Mouse (Mus musculus): ENCODE measurements at regions not wholly inside any gene's neighbourhood (a gene's known extent, or its start where the extent isn't known, plus 50 kb on each side); places are given as distances from the start of the nearest gene placed in this dataset.

GRCm38 (mm10) chr15:96873126-96873525 lies 173.6 kb upstream of the Slc38a2 start:
- 44% methylated on average over 4 of the region's 4 CpGs for WGBS
- no peak overlapping the region for H3K4me3 ChIP-seq (ENCODE audit: low read depth, low read length)
- peak overlapping the region; percentile 35; the same call in 1 of the 2 replicates for H3K4me2 ChIP-seq
- no peak overlapping the region for H3K9ac ChIP-seq
- no peak for DNase-seq
- TF ChIP-seq CTCF (IDR thresholded peaks at IDR 0.05; ENCODE audit: low read depth) = no peak
- no peaks in the 10 kb centered on the region for H3K27me3 ChIP-seq (ENCODE audit: insufficient read depth, low read length)
- H3K9me3 ChIP-seq (ENCODE audit: low read depth, low read length) = no peaks in the 10 kb centered on the region
- H3K4me1 ChIP-seq (ENCODE audit: insufficient read depth) = peaks cover 17% of the 10 kb centered on the region; the same call in 1 of the 2 replicates
- peak overlapping the region; percentile 89 for H3K27ac ChIP-seq (ENCODE audit: low read depth)
- no peaks in the 10 kb centered on the region for H3K36me3 ChIP-seq (ENCODE audit: insufficient read depth)
- no peak for ATAC-seq (ENCODE audit: insufficient read depth)

GRCm38 (mm10) chr15:96867701-96868100 lies 168.2 kb upstream of the Slc38a2 start:
- 66% methylated on average over 7 of the region's 7 CpGs for WGBS
- Histone ChIP-seq H3K27me3 (ENCODE audit: insufficient read depth, low read length) (no peaks in the 10 kb centered on the region), H3K4me2 (no peak overlapping the region), H3K4me3 (ENCODE audit: low read depth, low read length) (no peak overlapping the region), H3K36me3 (ENCODE audit: insufficient read depth) (no peaks in the 10 kb centered on the region), H3K9me3 (ENCODE audit: low read depth, low read length) (no peaks in the 10 kb centered on the region), H3K9ac (no peak overlapping the region), H3K27ac (ENCODE audit: low read depth) (no peak overlapping the region), H3K4me1 (ENCODE audit: insufficient read depth) (no peaks in the 10 kb centered on the region)
- ATAC-seq (ENCODE audit: insufficient read depth) (no peak), DNase-seq (no peak)
- no peak for TF ChIP-seq CTCF (IDR thresholded peaks at IDR 0.05; ENCODE audit: low read depth)

- ATAC-seq (ENCODE audit: insufficient read depth) (no peak), DNase-seq (no peak)
- H3K9me3 ChIP-seq (ENCODE audit: low read depth, low read length) = no peaks in the 10 kb centered on the region
- no peaks in the 10 kb centered on the region for H3K27me3 ChIP-seq (ENCODE audit: insufficient read depth, low read length)
- no peak overlapping the region for H3K9ac ChIP-seq
- no peak overlapping the region for H3K27ac ChIP-seq (ENCODE audit: low read depth)
- no peaks in the 10 kb centered on the region for H3K36me3 ChIP-seq (ENCODE audit: insufficient read depth)
- H3K4me2 ChIP-seq = no peak overlapping the region
- TF ChIP-seq CTCF (IDR thresholded peaks at IDR 0.05; ENCODE audit: low read depth) = no peak
- no peaks in the 10 kb centered on the region for H3K4me1 ChIP-seq (ENCODE audit: insufficient read depth)
- no peak overlapping the region for H3K4me3 ChIP-seq (ENCODE audit: low read depth, low read length)
- 77% methylated on average over 7 of the region's 7 CpGs for whole genome bisulfite sequencing
Measured at GRCm38 (mm10) chr15:96865932-96866331, 166.4 kb upstream of the Slc38a2 start.

- no peaks in the 10 kb centered on the region for H3K4me1 ChIP-seq (ENCODE audit: insufficient read depth)
- no peaks in the 10 kb centered on the region for H3K9me3 ChIP-seq (ENCODE audit: low read depth, low read length)
- TF ChIP-seq CTCF (IDR thresholded peaks at IDR 0.05; ENCODE audit: low read depth) = no peak
- no peak overlapping the region for H3K27ac ChIP-seq (ENCODE audit: low read depth)
- no peaks in the 10 kb centered on the region for H3K27me3 ChIP-seq (ENCODE audit: insufficient read depth, low read length)
- H3K4me3 ChIP-seq (ENCODE audit: low read depth, low read length) = no peak overlapping the region
- H3K4me2 ChIP-seq = no peak overlapping the region
- ATAC-seq (ENCODE audit: insufficient read depth) = no peak
- H3K9ac ChIP-seq = no peak overlapping the region
- no peaks in the 10 kb centered on the region for H3K36me3 ChIP-seq (ENCODE audit: insufficient read depth)
- 46% methylated on average over 3 of the region's 3 CpGs for WGBS
- no peak for DNase-seq
Measured at GRCm38 (mm10) chr15:96857709-96858108, 158.2 kb upstream of the Slc38a2 start.

GRCm38 (mm10) chr15:96851970-96852768 lies 152.6 kb upstream of the Slc38a2 start:
- DNase-seq (peak; percentile 59), ATAC-seq (ENCODE audit: insufficient read depth) (no peak)

GRCm38 (mm10) chr15:96848150-96848549 lies 148.6 kb upstream of the Slc38a2 start:
- 81% methylated on average over 2 of the region's 2 CpGs for WGBS
- H3K9ac ChIP-seq = no peak overlapping the region
- TF ChIP-seq CTCF (IDR thresholded peaks at IDR 0.05; ENCODE audit: low read depth) = peak; percentile 62
- H3K9me3 ChIP-seq (ENCODE audit: low read depth, low read length) = no peaks in the 10 kb centered on the region
- H3K27ac ChIP-seq (ENCODE audit: low read depth) = no peak overlapping the region
- ATAC-seq (ENCODE audit: insufficient read depth) (no peak), DNase-seq (peak; percentile 36)
- H3K36me3 ChIP-seq (ENCODE audit: insufficient read depth) = no peaks in the 10 kb centered on the region
- no peaks in the 10 kb centered on the region for H3K27me3 ChIP-seq (ENCODE audit: insufficient read depth, low read length)
- peaks cover 9% of the 10 kb centered on the region; the same call in 1 of the 2 replicates for H3K4me1 ChIP-seq (ENCODE audit: insufficient read depth)
- H3K4me3 ChIP-seq (ENCODE audit: low read depth, low read length) = no peak overlapping the region
- no peak overlapping the region for H3K4me2 ChIP-seq

More at GRCm38 (mm10) chr15:96851970-96852768, 152.6 kb upstream of the Slc38a2 start:
- 68% methylated on average over 21 of the region's 21 CpGs for whole genome bisulfite sequencing
- no peak for TF ChIP-seq CTCF (IDR thresholded peaks at IDR 0.05; ENCODE audit: low read depth)
- H3K4me3 ChIP-seq (ENCODE audit: low read depth, low read length) = no peak overlapping the region
- H3K27ac ChIP-seq (ENCODE audit: low read depth) = no peak overlapping the region
- H3K9ac ChIP-seq = no peak overlapping the region
- no peaks in the 10 kb centered on the region for H3K9me3 ChIP-seq (ENCODE audit: low read depth, low read length)
- no peaks in the 10 kb centered on the region for H3K4me1 ChIP-seq (ENCODE audit: insufficient read depth)
- H3K4me2 ChIP-seq = no peak overlapping the region
- H3K36me3 ChIP-seq (ENCODE audit: insufficient read depth) = no peaks in the 10 kb centered on the region
- H3K27me3 ChIP-seq (ENCODE audit: insufficient read depth, low read length) = no peaks in the 10 kb centered on the region

- WGBS = 74% methylated on average over 6 of the region's 6 CpGs
Measured at GRCm38 (mm10) chr15:96845221-96845620, 145.7 kb upstream of the Slc38a2 start.

More at GRCm38 (mm10) chr15:96845221-96845620, 145.7 kb upstream of the Slc38a2 start:
- Histone ChIP-seq H3K27me3 (ENCODE audit: insufficient read depth, low read length) (no peaks in the 10 kb centered on the region), H3K9me3 (ENCODE audit: low read depth, low read length) (no peaks in the 10 kb centered on the region), H3K27ac (ENCODE audit: low read depth) (no peak overlapping the region), H3K4me1 (ENCODE audit: insufficient read depth) (peaks cover 9% of the 10 kb centered on the region; the same call in 1 of the 2 replicates), H3K4me2 (no peak overlapping the region), H3K9ac (no peak overlapping the region), H3K4me3 (ENCODE audit: low read depth, low read length) (no peak overlapping the region), H3K36me3 (ENCODE audit: insufficient read depth) (no peaks in the 10 kb centered on the region)
- ATAC-seq (ENCODE audit: insufficient read depth) (no peak), DNase-seq (no peak)
- TF ChIP-seq CTCF (IDR thresholded peaks at IDR 0.05; ENCODE audit: low read depth) = no peak
